Mouse (Mus musculus) hindbrain, embryonic 10.5 days (tissue): ENCODE data around the gene Gm5105. TPM values are rescaled to one million over a fixed set of nuclear protein-coding genes. Genes with fewer than 3 reads are reported as not detected.

Source experiments
- DNase-seq: peaks from one replicate; pipeline ENCODE4 v3.0.0-alpha.2; 2017; ENCODE audit warnings: low spot score
- H3K27ac ChIP-seq: fragments of 300-500 bp; sonication (generic); 2 replicates; pipeline ENCODE4 v1.5.1; 2016; ENCODE audit warnings: mild to moderate bottlenecking, moderate library complexity
- H3K27me3 ChIP-seq: fragments of 300-500 bp; sonication (generic); 2 replicates; pipeline ENCODE4 v1.6.1; 2016; ENCODE audit warnings: mild to moderate bottlenecking; ENCODE audit not compliant: poor library complexity, insufficient read depth, severe bottlenecking
- H3K36me3 ChIP-seq: fragments of 300-500 bp; sonication (generic); 2 replicates; pipeline ENCODE4 v1.6.1; 2016; ENCODE audit warnings: mild to moderate bottlenecking, moderate library complexity
- H3K4me1 ChIP-seq: fragments of 300-500 bp; sonication (generic); replicated peaks from 2 replicates; pipeline ENCODE4 v1.6.1; 2016; ENCODE audit warnings: mild to moderate bottlenecking
- H3K4me3 ChIP-seq: fragments of 300-500 bp; sonication (generic); 2 replicates; pipeline ENCODE4 v1.5.1; 2016; ENCODE audit warnings: mild to moderate bottlenecking, moderate library complexity
- H3K9me3 ChIP-seq: fragments of 300-500 bp; sonication (generic); 2 replicates; pipeline ENCODE4 v1.6.1; 2016; ENCODE audit warnings: mild to moderate bottlenecking, moderate library complexity
- WGBS: fragments of 180-500 bp; shearing (Covaris S2); methylation state at CpG from one replicate; pipeline ENCODE4 v1.1.7; 2016; 5-methylcytosine and 5-hydroxymethylcytosine counted together
- polyA plus RNA-seq: library from polyadenylated mRNA; unstranded; fragments of >200 nt; fragmentation: Nextera tagmentation; extraction: Ambion mirVana; gene quantifications from 2 replicates; pipeline ENCODE4 v1.2.1, GENCODE M21; 2016

The Gm5105 gene
- polyA plus RNA-seq, 1 experiment from 2014 or later, result not detected

DNA sequence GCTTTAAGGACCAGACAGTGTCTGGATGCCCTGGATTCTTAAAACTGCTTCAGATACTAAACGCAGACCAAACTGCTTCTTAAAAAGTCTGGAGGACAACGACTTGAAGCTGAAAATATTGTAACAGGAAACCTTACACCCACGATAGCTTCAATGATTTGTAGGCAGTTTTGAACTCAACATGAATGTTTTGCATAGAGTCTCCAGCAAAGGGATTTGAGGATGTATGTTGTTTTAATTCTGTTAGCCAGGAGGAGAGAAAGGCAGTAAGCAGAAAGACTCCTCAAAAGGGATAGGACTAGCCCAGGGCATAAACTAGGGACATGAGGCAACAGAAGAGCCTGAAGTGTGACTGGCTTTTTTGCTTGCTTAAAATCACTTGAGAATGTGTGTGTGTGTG, 60.3 kb downstream of the Gm5105 start:
- Histone ChIP-seq H3K4me3 (no peak overlapping the region), H3K36me3 (no peaks in the 10 kb centered on the region), H3K9me3 (peaks cover 7% of the 10 kb centered on the region; the same call in 1 of the 2 replicates), H3K27ac (no peak overlapping the region), H3K4me1 (no peaks in the 10 kb centered on the region), H3K27me3 (no peaks in the 10 kb centered on the region)
- 85% methylated on average over 3 of the region's 3 CpGs for WGBS
- no peak for DNase-seq

DNA sequence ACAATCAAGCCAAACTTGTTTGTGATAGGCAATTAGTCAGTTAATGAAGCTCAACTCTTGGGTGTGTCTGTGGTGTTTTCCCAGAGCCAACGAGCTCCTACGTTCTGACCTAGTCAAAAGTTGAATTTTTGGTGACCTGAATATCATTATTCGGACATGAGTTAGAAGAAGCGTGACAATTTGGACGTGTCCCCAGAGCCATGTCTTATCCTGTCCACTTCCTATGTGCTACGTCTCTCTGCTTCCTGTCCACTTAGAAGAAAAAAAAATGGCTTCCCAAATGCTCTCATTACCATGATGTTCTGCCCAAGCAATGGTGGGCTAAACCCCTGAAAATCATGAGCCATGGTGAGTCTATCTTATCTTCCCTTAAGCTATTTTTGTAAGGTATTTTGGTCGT, 63.9 kb downstream of the Gm5105 start:
- no peak overlapping the region for H3K27ac ChIP-seq
- H3K4me1 ChIP-seq, result no peaks in the 10 kb centered on the region; the same call in 1 of the 2 replicates
- no peak for DNase-seq
- no peaks in the 10 kb centered on the region for H3K27me3 ChIP-seq
- WGBS, result 89% methylated on average over 7 of the region's 7 CpGs
- no peak overlapping the region for H3K4me3 ChIP-seq
- H3K9me3 ChIP-seq, result peaks cover 7% of the 10 kb centered on the region; the same call in 1 of the 2 replicates
- H3K36me3 ChIP-seq, result no peaks in the 10 kb centered on the region

DNA sequence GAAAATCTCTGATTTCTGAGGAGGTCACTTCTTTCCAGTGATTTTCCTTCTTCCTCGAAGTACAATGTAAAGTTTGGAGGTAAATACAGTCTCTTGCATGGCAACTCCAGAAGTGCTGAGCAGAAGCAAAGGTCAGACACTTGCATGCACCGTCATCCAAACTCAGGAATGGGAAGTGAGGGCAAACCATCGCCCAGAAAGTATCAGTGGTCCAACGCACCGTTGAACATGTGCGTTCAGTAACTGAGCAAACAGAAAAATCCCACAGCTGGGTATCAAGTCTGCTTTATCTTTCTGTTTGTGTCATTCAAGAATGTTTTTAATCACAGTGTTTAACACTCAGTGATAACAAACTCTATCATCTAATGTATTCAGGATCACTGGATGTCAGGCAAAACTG, 64.6 kb downstream of the Gm5105 start:
- Histone ChIP-seq H3K4me1 (no peaks in the 10 kb centered on the region; the same call in 1 of the 2 replicates), H3K9me3 (peaks cover 7% of the 10 kb centered on the region; the same call in 1 of the 2 replicates), H3K36me3 (no peaks in the 10 kb centered on the region), H3K27me3 (no peaks in the 10 kb centered on the region), H3K27ac (no peak overlapping the region), H3K4me3 (no peak overlapping the region)
- no peak for DNase-seq
- 92% methylated on average over 6 of the region's 6 CpGs for WGBS

DNA sequence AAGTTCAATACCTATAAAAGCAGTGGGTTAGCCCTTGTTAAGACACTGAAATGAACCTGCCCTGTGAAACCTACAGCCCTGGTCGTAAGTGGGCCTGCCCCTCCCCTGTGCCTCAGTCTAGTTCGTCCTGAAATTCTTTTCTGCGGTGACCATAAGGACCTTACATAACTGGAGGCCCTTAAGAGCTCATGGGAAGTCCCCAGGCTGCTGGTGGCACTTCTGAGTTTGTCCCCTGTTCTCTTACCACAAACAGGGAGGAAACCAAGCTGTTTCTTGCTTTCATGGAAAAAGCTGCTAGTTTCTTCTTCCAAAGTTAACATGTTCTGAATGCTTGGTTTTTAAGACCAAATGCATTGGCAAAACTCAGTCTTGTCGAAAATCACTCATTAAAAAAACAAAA, 65.3 kb downstream of the Gm5105 start:
- Histone ChIP-seq H3K4me3 (no peak overlapping the region), H3K27ac (no peak overlapping the region), H3K9me3 (peaks cover 7% of the 10 kb centered on the region; the same call in 1 of the 2 replicates), H3K4me1 (no peaks in the 10 kb centered on the region; the same call in 1 of the 2 replicates), H3K27me3 (no peaks in the 10 kb centered on the region), H3K36me3 (no peaks in the 10 kb centered on the region)
- 80% methylated on average over 4 of the region's 4 CpGs for WGBS
- no peak for DNase-seq

DNA sequence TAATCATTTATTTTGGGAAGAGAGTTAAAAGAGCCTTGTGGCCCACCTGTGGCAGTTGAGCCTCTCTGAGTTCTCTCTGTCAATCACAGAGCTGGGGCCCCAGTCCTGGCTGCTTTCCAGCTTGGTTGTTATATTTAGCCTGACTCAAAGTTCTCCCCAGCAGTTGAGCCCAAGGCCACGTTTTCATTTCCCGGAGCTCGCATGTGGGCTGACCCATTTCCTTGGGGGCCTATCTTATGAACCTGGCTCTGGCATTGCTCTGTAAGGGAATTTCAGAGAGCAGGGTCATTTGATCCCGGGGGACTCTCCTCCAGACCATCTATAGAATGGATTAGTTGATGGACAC, 66.5 kb downstream of the Gm5105 start:
- no peak for DNase-seq
- Histone ChIP-seq H3K36me3 (no peaks in the 10 kb centered on the region), H3K27ac (no peak overlapping the region), H3K4me3 (no peak overlapping the region), H3K9me3 (peaks cover 7% of the 10 kb centered on the region; the same call in 1 of the 2 replicates), H3K27me3 (no peaks in the 10 kb centered on the region), H3K4me1 (no peaks in the 10 kb centered on the region; the same call in 1 of the 2 replicates)
- WGBS, result 74% methylated on average over 4 of the region's 4 CpGs

DNA sequence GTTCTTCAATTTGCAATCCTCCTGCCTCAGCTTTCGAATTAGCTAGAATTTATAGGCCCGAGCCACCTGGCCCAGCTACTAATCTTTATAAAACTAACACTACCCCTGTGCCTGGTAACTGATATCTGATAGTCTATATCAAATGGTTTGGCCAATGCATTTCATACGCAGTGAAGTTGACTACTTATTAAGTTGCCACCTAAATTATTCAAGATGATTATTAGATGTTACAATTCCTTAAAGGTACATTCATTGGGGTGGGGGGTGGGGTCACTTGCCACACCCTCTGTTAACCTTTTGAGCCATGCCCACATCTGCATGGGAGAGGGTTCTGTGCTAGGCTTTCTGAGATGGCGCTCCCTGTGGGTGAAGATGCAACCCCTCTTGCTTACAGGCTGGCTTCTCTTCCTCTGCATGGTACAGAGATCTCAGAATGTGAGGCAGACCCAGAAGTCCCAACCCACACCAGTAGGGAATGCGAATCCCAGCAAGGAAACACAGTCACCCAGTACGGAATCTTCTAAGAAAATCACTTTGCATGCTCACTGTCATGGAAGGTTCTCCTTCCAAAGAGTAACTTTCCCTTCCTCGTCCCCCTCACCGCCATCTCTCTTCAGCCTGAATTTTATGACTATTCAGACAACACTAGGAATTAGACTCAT, 67.0 kb downstream of the Gm5105 start:
- no peak for DNase-seq
- no peaks in the 10 kb centered on the region for H3K27me3 ChIP-seq
- peaks cover 4% of the 10 kb centered on the region; the same call in 1 of the 2 replicates for H3K4me1 ChIP-seq
- H3K9me3 ChIP-seq, result peaks cover 6% of the 10 kb centered on the region; the same call in 1 of the 2 replicates
- no peak overlapping the region for H3K4me3 ChIP-seq
- no peaks in the 10 kb centered on the region for H3K36me3 ChIP-seq
- H3K27ac ChIP-seq, result no peak overlapping the region
- 95% methylated on average over 8 of the region's 8 CpGs for WGBS

DNA sequence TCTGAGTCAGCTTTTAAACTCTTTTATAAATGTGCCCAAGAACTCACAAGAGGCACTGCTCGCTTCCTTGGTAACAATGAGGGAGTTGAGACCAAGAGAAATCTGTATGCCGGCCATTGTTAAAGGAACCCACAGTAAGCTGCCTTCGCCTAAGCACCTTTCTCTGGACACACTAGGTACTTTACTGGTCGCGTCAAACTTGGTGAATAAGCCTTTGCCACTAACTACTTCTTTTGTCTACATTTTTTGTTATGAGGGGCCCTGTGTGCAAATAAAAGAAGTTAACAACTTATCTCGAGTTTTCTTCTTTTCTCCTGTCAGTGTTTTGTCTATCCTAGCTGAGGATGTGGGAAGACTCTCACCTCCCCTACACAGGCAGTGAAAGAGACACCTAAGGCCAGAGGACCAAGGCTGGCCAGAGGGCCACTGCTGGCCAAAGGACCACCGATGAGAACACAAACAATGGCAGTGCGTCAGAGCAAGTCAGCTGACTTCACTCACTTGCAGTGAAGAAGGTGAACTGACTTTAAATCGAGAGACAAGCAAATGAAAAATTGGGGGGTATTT, 67.9 kb downstream of the Gm5105 start:
- no peaks in the 10 kb centered on the region for H3K36me3 ChIP-seq
- H3K27me3 ChIP-seq, result no peaks in the 10 kb centered on the region
- no peaks in the 10 kb centered on the region for H3K9me3 ChIP-seq
- H3K4me3 ChIP-seq, result no peak overlapping the region
- H3K27ac ChIP-seq, result no peak overlapping the region
- H3K4me1 ChIP-seq, result peaks cover 9% of the 10 kb centered on the region; the same call in 1 of the 2 replicates
- DNase-seq, result no peak
- WGBS, result 76% methylated on average over 9 of the region's 9 CpGs

Other genes starting within 250 kb of the Gm5105 start
- gene H2afz, start 202.9 kb downstream of the Gm5105 start, polyA plus RNA-seq, result 3,095 and 3,165 TPM in 2 replicates
- gene Dnajb14, start 199.7 kb downstream of the Gm5105 start, polyA plus RNA-seq, result 6.6 and 7.0 TPM in 2 replicates
- gene Lamtor3, start 148.9 kb downstream of the Gm5105 start, polyA plus RNA-seq, result 82.8 and 83.3 TPM in 2 replicates
- 2.3 and 2.4 TPM in 2 replicates for gene Dapp1, start 85.8 kb downstream of the Gm5105 start, polyA plus RNA-seq
- gene 1110002E22Rik, start 2.3 kb downstream of the Gm5105 start, polyA plus RNA-seq, result 0.04 and 0.18 TPM in 2 replicates
- gene Trmt10a, start 76.1 kb upstream of the Gm5105 start, polyA plus RNA-seq, result 12.5 and 15.1 TPM in 2 replicates
- gene Mttp, start 77.6 kb upstream of the Gm5105 start, polyA plus RNA-seq, result 9.2 and 9.9 TPM in 2 replicates
- not detected in 2 replicates for gene 4930579F01Rik, start 126.4 kb upstream of the Gm5105 start, polyA plus RNA-seq
- gene Adh7, start 150.4 kb upstream of the Gm5105 start, polyA plus RNA-seq, result 0.07 and 0.36 TPM in 2 replicates
- gene Adh1, start 193.6 kb upstream of the Gm5105 start, polyA plus RNA-seq, result 0.30 and 0.34 TPM in 2 replicates
- not detected in 2 replicates for gene Adh6a, start 245.9 kb upstream of the Gm5105 start, polyA plus RNA-seq